Mouse (Mus musculus) cortical plate, adult 2 months (tissue): ENCODE data around the gene 1700028J19Rik. TPM values are rescaled to one million over a fixed set of nuclear protein-coding genes. Genes with fewer than 3 reads are reported as not detected.
"Not testable (repeated sequence)": the region's sequence is repeated elsewhere in the genome, so short reads cannot be mapped to it uniquely, and the experiment has no call there.

ENCODE experiments used
- H3K27ac ChIP-seq: fragments of 200-500 bp; 2 replicates; pipeline ENCODE4 v1.5.1; 2012; ENCODE audit warnings: low read length, control low read depth, inconsistent platforms; ENCODE audit not compliant: insufficient read depth
- H3K4me1 ChIP-seq: fragments of 200-500 bp; 2 replicates; pipeline ENCODE4 v1.6.1; 2011; ENCODE audit warnings: low read length; ENCODE audit not compliant: control insufficient read depth, insufficient read depth
- H3K4me3 ChIP-seq: fragments of 200-500 bp; 2 replicates; pipeline ENCODE4 v1.5.1; 2011; ENCODE audit warnings: mild to moderate bottlenecking, low read length, control low read depth; ENCODE audit not compliant: insufficient read depth
- CTCF ChIP-seq: fragments of 200-500 bp; IDR thresholded peaks from 2 replicates; pipeline ENCODE4 v1.5.1; 2011; ENCODE audit warnings: mild to moderate bottlenecking, control low read depth, low read length; ENCODE audit not compliant: insufficient read depth; ENCODE audit errors: extremely low read depth
- POLR2A ChIP-seq: fragments of 200-500 bp; IDR thresholded peaks from 2 replicates; pipeline ENCODE4 v1.6.1; 2011; ENCODE audit warnings: mild to moderate bottlenecking, low read length, control low read depth; ENCODE audit not compliant: insufficient read depth; ENCODE audit errors: extremely low read depth
- polyA plus RNA-seq: library from polyadenylated mRNA; depleted of rRNA; stranded (reverse); fragments of >200 nt; gene quantifications from 2 replicates; pipeline ENCODE4 v1.2.3, GENCODE M21; 2012

Gene 1700028J19Rik
- polyA plus RNA-seq, 1 experiment = 2.3 TPM

- no peak overlapping the region for H3K27ac ChIP-seq
- TF ChIP-seq POLR2A (no peak), CTCF (no peak)
- H3K4me3 ChIP-seq = no peak overlapping the region
- no peaks in the 10 kb centered on the region for H3K4me1 ChIP-seq
Measured at GRCm38 (mm10) chr7:44253023-44253616, 6.6 kb upstream of the 1700028J19Rik start.

GRCm38 (mm10) chr7:44250732-44251275, 4.3 kb upstream of the 1700028J19Rik start:
- H3K4me1 ChIP-seq, H3K4me3 ChIP-seq, H3K27ac ChIP-seq: not testable (repeated sequence)

- no peak for TF ChIP-seq POLR2A
- no peak for TF ChIP-seq CTCF
- no peak overlapping the region for H3K27ac ChIP-seq
- H3K4me3 ChIP-seq = no peak overlapping the region
- peaks cover 3% of the 10 kb centered on the region; the same call in 1 of the 2 replicates for H3K4me1 ChIP-seq
Measured at GRCm38 (mm10) chr7:44249248-44249647, 2.8 kb upstream of the 1700028J19Rik start.

- no peak overlapping the region for H3K27ac ChIP-seq
- no peak overlapping the region for H3K4me3 ChIP-seq
- TF ChIP-seq CTCF (no peak), POLR2A (no peak)
- peaks cover 3% of the 10 kb centered on the region; the same call in 1 of the 2 replicates for H3K4me1 ChIP-seq
Measured at GRCm38 (mm10) chr7:44247971-44248370, 1.5 kb upstream of the 1700028J19Rik start.

GRCm38 (mm10) chr7:44246984-44247470, 532 bp upstream of the 1700028J19Rik start:
- TF ChIP-seq CTCF = no peak
- no peak for TF ChIP-seq POLR2A
- H3K4me3 ChIP-seq = peak overlapping the region; percentile 85
- peaks cover 3% of the 10 kb centered on the region; the same call in 1 of the 2 replicates for H3K4me1 ChIP-seq
- H3K27ac ChIP-seq = peak overlapping the region; percentile 82

- Histone ChIP-seq H3K4me3 (no peak overlapping the region), H3K4me1 (peaks cover 3% of the 10 kb centered on the region; the same call in 1 of the 2 replicates), H3K27ac (no peak overlapping the region)
- TF ChIP-seq POLR2A (no peak), CTCF (no peak)
Measured at GRCm38 (mm10) chr7:44244080-44244479, 2.4 kb downstream of the 1700028J19Rik start.

GRCm38 (mm10) chr7:44241163-44241562, 5.3 kb downstream of the 1700028J19Rik start:
- Histone ChIP-seq H3K4me1 (peaks cover 3% of the 10 kb centered on the region; the same call in 1 of the 2 replicates), H3K4me3 (no peak overlapping the region), H3K27ac (no peak overlapping the region)
- TF ChIP-seq POLR2A = no peak
- TF ChIP-seq CTCF = no peak

GRCm38 (mm10) chr7:44240712-44241111, 5.8 kb downstream of the 1700028J19Rik start:
- TF ChIP-seq CTCF = no peak
- TF ChIP-seq POLR2A = no peak
- H3K4me3 ChIP-seq = no peak overlapping the region

GRCm38 (mm10) chr7:44239913-44240312, 6.6 kb downstream of the 1700028J19Rik start:
- TF ChIP-seq CTCF = no peak
- TF ChIP-seq POLR2A = no peak
- Histone ChIP-seq H3K27ac (no peak overlapping the region), H3K4me1 (no peaks in the 10 kb centered on the region), H3K4me3 (no peak overlapping the region)

More at GRCm38 (mm10) chr7:44240712-44241111, 5.8 kb downstream of the 1700028J19Rik start:
- peaks cover 3% of the 10 kb centered on the region; the same call in 1 of the 2 replicates for H3K4me1 ChIP-seq
- H3K27ac ChIP-seq = no peak overlapping the region

- Histone ChIP-seq H3K4me1 (no peaks in the 10 kb centered on the region), H3K27ac (no peak within 1 kb of the TSS), H3K4me3 (no peak within 1 kb of the TSS)
- no peak for TF ChIP-seq POLR2A
- TF ChIP-seq CTCF = no peak
Measured at GRCm38 (mm10) chr7:44235909-44236308, 10.6 kb downstream of the 1700028J19Rik start, which contains the start of gene Gm36864. Gm36864 (plus strand) TSS chr7:44236177.
